12 mouse cellular contexts compared by ENCODE assay signal in the genomic region with DNA sequence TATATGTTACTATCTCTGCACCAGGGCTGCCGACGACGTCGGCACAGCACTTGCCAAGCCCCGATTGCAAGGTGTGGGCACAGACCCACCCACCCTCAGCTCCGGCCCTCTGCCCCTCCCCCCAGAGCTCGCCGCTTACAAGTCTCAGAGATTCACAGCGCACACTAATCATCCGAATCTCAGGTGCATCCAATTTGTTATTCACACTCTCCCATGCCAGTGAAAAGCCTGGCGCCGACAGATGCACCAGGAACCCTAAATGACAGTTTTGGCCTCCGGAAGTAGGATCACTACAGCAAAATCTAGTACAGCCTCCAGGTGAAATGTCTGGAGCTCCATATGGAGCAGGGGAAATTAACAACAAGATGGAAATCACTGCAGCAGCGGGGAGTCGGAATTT.
A peak's percentile ranks its signal among the peaks of the same experiment; 100 is the strongest.
DNase-seq lines count a peak whose midpoint lies in the region; ATAC-seq lines count a peak whose summit lies in the region.
"Had no signal": no experiment of that assay in that cellular context is flagged by ENCODE, and none has a peak within 500 bp of the region (broad histone marks: within the 10 kb centered on the region; RNA-seq: fewer than 3 reads in every experiment).

No protein-coding gene starts in this region.

- H3K27ac ChIP-seq in hindbrain, embryonic 13.5 days: peak overlapping the region; percentile 55; the same call in 1 of the 2 replicates
- no peak overlapping the region for H3K27ac ChIP-seq in hindbrain, embryonic 10.5 days
- H3K27ac ChIP-seq in forebrain, embryonic 16.5 days (ENCODE audit: low read length): peak overlapping the region; percentile 63
- no peak overlapping the region for H3K27ac ChIP-seq in liver, embryonic 11.5 days (ENCODE audit: low read depth, low read length)
- H3K27ac ChIP-seq: lung, embryonic 15.5 days had no signal

- peaks cover 34% of the 10 kb centered on the region for H3K4me1 ChIP-seq in hindbrain, embryonic 13.5 days (replicated peaks)
- peaks cover 20% of the 10 kb centered on the region for H3K4me1 ChIP-seq in hindbrain, embryonic 10.5 days (replicated peaks)
- peaks cover 23% of the 10 kb centered on the region for H3K4me1 ChIP-seq in forebrain, embryonic 16.5 days (replicated peaks; ENCODE audit: control insufficient read depth, insufficient read depth, low read length)
- no peaks in the 10 kb centered on the region for H3K4me1 ChIP-seq in liver, embryonic 11.5 days (replicated peaks; ENCODE audit: control insufficient read depth, insufficient read depth, low read length)
- H3K4me1 ChIP-seq: lung, embryonic 15.5 days had no signal

- H3K9me3 ChIP-seq in hindbrain, embryonic 13.5 days: no peaks in the 10 kb centered on the region
- no peaks in the 10 kb centered on the region for H3K9me3 ChIP-seq in hindbrain, embryonic 10.5 days
- H3K9me3 ChIP-seq in forebrain, embryonic 16.5 days (ENCODE audit: control insufficient read depth, low read length): no peaks in the 10 kb centered on the region
- no peaks in the 10 kb centered on the region for H3K9me3 ChIP-seq in liver, embryonic 11.5 days (ENCODE audit: control insufficient read depth, low read length)
- H3K9me3 ChIP-seq: lung, embryonic 15.5 days had no signal

- H3K4me2 ChIP-seq in hindbrain, embryonic 13.5 days: peak overlapping the region; percentile 30
- H3K4me2 ChIP-seq in forebrain, embryonic 16.5 days (ENCODE audit: low read length): peak overlapping the region; percentile 42
- no peak overlapping the region for H3K4me2 ChIP-seq in liver, embryonic 11.5 days
- H3K4me2 ChIP-seq: lung, embryonic 15.5 days had no signal

- H3K36me3 ChIP-seq in hindbrain, embryonic 13.5 days: no peaks in the 10 kb centered on the region
- peaks cover 8% of the 10 kb centered on the region; the same call in 1 of the 2 replicates for H3K36me3 ChIP-seq in hindbrain, embryonic 10.5 days
- no peaks in the 10 kb centered on the region for H3K36me3 ChIP-seq in forebrain, embryonic 16.5 days (ENCODE audit: control insufficient read depth, insufficient read depth)
- H3K36me3 ChIP-seq in liver, embryonic 11.5 days (ENCODE audit: control insufficient read depth, insufficient read depth, low read length): no peaks in the 10 kb centered on the region
- H3K36me3 ChIP-seq: lung, embryonic 15.5 days had no signal

- WGBS in hindbrain, embryonic 13.5 days: 38% methylated on average over 15 of the region's 15 CpGs
- 73% methylated on average over 15 of the region's 15 CpGs for WGBS in hindbrain, embryonic 10.5 days
- 36% methylated on average over 15 of the region's 15 CpGs for WGBS in forebrain, embryonic 16.5 days
- 71% methylated on average over 15 of the region's 15 CpGs for WGBS in liver, embryonic 11.5 days

- H3K4me3 ChIP-seq in hindbrain, embryonic 13.5 days: no peak overlapping the region
- H3K4me3 ChIP-seq in hindbrain, embryonic 10.5 days: no peak overlapping the region
- no peak overlapping the region for H3K4me3 ChIP-seq in forebrain, embryonic 16.5 days (replicated peaks; ENCODE audit: low read length)
- H3K4me3 ChIP-seq in liver, embryonic 11.5 days (ENCODE audit: low read depth, low read length): no peak overlapping the region
- H3K4me3 ChIP-seq: lung, embryonic 15.5 days had no signal

- DNase-seq in hindbrain, embryonic 10.5 days (ENCODE audit: low spot score): no peak
- DNase-seq in right cerebral cortex, postnatal 4 days: peak; percentile 8
- DNase-seq in right cerebral cortex, adult 18-20 months: no peak
- DNase-seq in liver, embryonic 11.5 days (ENCODE audit: low spot score): no peak
- no peak for DNase-seq in embryo, embryonic 11 days
- DNase-seq in heart, postnatal 4 days: no peak
- DNase-seq: adrenal gland, postnatal 10 days; thymus, adult 18-20 months had no signal

- no peak for ATAC-seq in hindbrain, embryonic 13.5 days (ENCODE audit: low FRiP score)
- ATAC-seq in forebrain, embryonic 16.5 days: peak; percentile 72
- ATAC-seq in liver, embryonic 11.5 days (replicated peaks; ENCODE audit: low FRiP score): no peak
- ATAC-seq: midbrain, embryonic 16.5 days had no signal

- no peak overlapping the region for H3K9ac ChIP-seq in hindbrain, embryonic 13.5 days
- H3K9ac ChIP-seq in forebrain, embryonic 16.5 days (replicated peaks; ENCODE audit: low read depth, low read length): no peak overlapping the region
- H3K9ac ChIP-seq in liver, embryonic 11.5 days (ENCODE audit: low read depth, low read length): no peak overlapping the region
- H3K9ac ChIP-seq: lung, embryonic 15.5 days had no signal

- H3K27me3 ChIP-seq in hindbrain, embryonic 13.5 days: no peaks in the 10 kb centered on the region
- H3K27me3 ChIP-seq in hindbrain, embryonic 10.5 days (ENCODE audit: insufficient read depth, poor library complexity, severe bottlenecking): no peaks in the 10 kb centered on the region
- no peaks in the 10 kb centered on the region for H3K27me3 ChIP-seq in forebrain, embryonic 16.5 days (replicated peaks; ENCODE audit: control insufficient read depth, insufficient read depth, low read length)
- no peaks in the 10 kb centered on the region for H3K27me3 ChIP-seq in liver, embryonic 11.5 days (replicated peaks; ENCODE audit: control insufficient read depth, insufficient read depth, low read length)
- H3K27me3 ChIP-seq: lung, embryonic 15.5 days had no signal

Comparison
In these comparisons a context has a peak if more than half of its experiments do, and no peak if none do; other contexts are left out.
1. H3K27ac ChIP-seq: peak in hindbrain, embryonic 13.5 days (single experiment) and forebrain, embryonic 16.5 days (single experiment); none in hindbrain, embryonic 10.5 days (single experiment) and liver, embryonic 11.5 days (single experiment).